Mouse (Mus musculus) T-helper 2 cell (primary cell): ENCODE data around the gene Cfap298.

Experiments
- in situ Hi-C: fragments of 300-600 bp; cut with MboI, MseI; formaldehyde crosslinking; loops from one replicate; pipeline ENCODE4 v1.15.1; 2025; ENCODE audit warnings: high pct_unique_total_duplicates

Gene Cfap298

DNA sequence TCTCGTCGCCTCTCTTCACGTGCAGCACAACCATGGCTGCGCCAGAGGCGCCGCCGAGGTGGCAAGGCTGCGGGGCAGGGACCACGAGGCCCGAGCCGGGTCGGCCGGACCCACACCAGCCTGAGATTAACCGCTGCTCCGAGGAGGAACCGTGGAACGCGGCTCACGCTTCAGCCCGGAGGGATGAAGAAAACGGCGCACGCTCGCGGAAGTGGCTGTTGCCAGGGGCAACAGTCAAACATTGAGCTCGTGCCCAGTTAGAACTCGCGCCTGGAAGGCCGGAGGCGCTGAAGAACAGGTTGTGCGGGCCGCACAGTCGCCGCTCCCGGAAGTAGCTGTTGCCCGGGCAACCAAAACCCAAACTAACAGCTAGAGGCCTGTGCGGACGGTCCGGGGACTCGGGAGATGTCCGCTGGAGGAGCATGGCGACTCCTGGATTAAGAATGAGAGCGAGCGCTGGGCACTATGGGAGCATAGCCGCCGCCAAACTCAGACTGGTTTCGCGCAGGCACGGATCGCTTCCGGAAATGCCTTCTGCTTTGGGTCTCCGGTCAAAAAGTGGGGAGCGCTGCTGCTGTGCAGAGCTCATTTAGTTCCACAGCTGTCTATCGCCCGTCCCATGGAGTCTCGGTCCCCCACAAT lies at the start of gene Cfap298:
TSS of gene Cfap298 (minus strand) at position 428 of the 642 bp plus-strand sequence.
- in situ Hi-C loops = no loop called here

DNA sequence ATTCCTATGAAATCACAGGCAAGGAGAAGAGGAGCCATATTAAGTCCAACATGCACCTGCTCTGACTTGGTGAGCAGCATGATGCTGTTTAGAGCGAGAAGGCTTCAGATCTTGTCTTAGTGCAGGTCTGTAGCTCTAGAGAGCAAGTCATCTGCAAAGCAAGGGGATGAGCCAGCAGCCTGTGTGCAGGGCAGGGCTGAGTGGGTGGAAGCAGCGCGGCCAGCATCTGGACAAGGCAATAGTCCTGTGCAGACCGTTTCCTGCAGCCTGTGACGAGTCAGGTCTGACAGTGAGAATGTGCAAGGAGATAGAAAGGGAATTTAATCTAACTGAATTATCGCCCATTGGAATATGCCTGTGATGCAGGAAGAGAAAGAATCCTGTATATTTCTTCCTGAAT lies 36.1 kb upstream of the Cfap298 start:
- in situ Hi-C loops = no loop called here

DNA sequence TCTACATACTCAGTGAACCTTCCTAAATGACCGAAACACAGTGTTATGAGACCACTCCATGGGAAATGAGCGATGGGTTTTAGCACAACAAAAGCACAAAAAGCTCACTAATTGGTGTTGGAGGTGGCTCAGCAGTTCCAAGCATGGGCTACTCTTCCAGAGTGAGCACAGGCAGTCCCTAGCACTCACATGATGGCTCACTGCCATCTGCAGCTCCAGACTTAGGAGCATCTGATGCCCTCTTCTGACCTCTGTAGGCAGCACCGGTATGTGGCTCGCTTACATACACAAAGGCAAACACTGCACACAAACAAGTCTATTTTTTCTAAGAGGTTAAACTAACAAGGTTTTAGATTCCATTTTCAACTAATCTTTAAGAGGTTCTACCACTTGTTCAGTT lies 31.3 kb upstream of the Cfap298 start:
- in situ Hi-C loops = no loop called here

DNA sequence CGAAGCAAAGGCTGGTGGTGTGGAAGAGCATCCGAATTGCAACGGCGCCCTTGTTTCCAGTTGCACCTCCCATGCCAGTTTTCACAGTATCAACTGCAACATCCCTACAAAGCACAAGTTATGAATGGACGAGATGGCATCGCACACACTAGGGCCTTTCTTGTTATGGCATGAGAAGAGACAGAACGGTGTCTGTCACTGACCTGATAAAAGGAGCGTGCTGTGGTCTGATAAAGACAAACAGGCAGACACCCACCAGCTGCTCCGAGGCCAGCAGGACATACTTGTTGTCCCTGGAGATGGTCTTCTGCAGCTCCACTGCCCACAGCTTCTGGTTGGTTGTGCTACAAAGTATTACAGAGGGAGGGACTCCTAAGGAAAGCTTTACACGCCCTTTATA lies 29.4 kb upstream of the Cfap298 start:
- in situ Hi-C loops = no loop called here

DNA sequence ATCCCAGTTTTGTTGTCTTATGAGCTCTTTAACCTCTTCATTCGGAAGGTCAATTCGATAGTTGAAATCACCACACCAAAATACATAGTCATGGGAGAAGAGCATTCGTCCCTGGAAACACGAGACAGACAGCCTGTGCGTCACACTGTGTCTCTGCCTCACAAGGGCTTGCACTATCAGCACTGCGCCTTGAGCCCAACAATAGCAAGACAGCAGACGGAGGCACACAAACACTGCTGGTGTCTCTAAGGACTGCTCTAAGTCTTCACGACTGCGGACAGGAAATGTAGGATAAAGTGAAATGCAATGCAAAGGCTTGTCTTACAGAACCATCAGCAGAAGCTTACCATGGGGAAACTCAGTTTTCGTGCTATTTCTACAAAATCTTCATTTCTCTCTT lies 29.0 kb upstream of the Cfap298 start:
- in situ Hi-C loops = no loop called here

DNA sequence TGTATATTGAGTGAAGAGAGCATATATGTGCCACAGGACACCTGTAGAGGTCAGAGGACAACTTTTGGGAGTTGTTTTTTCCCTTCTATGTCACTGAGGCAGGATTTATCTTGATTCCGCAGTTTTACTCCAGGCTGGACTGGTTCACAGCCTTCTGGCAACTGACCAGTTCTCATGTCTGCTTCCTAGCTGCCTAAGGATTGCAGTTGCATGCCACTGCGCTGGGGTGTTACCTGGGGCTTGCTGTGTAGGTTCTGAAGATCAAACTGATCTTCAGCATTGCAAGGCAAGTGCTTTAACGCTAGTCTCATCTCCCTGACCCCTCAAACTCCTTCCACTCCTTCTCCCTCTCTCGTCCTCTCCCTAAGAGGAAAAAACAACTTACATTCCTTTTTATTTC lies 28.3 kb upstream of the Cfap298 start:
- in situ Hi-C loops = no loop called here

DNA sequence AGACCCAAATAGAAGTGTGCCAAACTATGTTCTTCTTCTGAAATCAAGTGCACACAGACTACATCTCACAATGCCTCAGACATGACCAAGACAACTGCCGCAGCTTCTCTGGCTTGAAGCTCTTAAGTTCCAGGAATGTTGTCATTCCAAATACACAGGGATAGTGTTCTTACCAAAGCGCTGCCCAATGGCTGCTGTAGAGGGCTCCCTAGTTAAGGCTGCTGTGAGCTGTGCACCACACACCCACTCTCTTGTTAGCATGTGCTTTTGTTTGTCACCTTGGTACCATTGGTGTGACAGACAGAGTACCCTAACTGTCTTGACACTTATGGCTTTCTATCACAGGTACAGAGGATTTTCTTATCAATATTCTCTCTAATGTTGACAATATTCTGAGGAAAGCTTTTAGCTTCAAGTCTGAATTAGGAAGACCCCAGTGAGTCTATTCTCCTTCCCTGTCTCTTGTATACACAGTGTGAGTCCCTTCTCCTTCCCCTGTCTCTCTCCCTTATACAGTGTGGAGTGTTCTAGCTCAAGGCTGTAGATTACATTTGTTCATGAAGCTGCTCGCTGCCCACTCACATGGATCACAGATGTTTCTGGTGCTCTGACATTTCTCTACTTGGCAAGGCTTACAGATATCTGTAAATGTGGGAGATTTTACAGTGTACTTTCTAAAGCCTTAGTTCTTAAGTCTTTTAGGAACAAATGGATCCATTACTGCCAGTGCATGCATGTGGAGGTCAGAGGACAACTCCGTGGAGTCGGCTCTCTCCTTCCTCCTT lies 23.6 kb upstream of the Cfap298 start:
- in situ Hi-C loops = no loop called here

DNA sequence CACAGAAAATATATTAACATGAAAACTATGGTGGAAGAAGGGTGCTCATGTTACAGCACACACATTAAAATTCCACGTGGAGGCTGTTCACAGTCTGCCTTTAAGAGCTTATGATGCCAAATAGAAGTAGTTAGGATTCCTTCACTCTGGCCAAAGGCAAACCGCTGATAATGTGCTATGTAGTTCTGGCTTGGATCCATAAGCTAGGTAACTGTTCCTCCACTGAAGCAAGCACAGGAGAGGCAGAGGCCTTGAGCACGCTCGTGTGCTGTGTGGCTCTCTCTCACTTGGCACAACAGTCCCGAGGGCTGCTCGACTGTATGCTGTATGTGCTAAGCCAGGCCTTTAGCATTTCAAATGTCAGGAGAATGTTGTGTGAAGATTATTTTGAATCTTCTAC lies 20.6 kb upstream of the Cfap298 start:
- in situ Hi-C loops = no loop called here

DNA sequence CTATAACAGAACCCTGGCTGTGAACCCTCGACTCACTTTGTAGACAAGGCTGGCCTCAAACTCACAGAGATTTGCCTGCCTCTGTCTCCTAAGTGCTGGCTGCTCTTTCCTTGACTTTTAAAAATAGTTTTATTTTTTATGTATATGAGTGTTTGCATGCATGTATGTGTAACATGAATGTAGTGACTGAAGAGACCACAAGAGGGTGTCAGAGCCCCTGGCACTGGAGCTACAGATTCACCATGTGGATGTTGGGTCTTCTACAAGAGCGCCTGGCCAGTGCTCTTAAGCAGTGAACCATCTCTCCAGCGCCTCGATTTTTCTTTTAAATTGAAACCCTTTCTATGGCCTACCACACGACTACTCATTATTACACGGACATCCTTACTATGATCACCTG lies 18.9 kb upstream of the Cfap298 start:
- in situ Hi-C loops = no loop called here

DNA sequence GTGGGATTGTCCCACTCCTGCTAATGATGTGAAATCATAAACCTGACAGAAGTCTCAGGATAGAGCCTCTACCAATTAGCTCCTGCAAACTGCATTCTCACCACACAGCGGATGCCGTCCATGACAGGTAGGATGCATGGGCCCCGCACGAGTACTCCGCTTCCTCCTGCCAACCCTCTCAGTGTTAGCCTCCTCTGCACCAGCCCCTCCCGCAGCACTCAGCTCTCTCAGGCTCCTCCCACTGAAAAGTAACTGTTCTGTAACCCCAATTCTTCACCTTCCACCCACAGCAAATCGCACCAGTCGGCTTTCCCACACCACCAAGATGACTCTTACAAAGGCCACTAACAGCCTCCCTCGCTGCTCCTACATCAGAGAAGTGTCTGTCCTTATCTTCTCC lies 18.2 kb upstream of the Cfap298 start:
- in situ Hi-C loops = no loop called here

DNA sequence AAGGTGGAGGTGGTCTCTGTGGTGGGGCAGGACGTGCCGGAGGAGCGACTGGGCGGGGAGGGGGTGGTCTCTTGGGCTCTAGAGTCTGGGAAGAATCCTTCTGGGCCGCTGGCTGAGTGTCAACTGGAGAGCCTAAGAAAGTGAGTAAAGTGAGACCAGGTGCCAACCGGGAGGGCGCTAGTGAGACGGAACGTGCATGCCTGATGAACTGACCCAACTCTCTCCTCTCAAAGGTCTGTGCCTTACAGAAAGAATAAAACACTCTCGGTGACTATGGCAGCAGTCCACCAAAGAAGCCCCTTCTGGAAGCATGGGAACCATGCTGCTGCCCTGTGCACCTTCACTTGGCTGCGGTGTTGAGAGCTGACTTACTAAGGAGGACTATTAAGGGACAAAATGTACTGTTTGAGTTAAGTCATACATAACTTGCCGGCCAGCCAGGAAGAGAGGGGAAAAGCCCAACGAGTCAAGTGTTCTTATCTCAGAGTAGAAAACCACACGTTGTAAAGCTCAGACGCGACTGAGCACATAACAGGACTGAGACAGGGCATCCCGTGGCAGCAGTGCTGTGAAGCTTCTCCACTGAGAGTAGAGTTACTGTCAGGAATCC lies 15.5 kb upstream of the Cfap298 start:
- in situ Hi-C loops = no loop called here

DNA sequence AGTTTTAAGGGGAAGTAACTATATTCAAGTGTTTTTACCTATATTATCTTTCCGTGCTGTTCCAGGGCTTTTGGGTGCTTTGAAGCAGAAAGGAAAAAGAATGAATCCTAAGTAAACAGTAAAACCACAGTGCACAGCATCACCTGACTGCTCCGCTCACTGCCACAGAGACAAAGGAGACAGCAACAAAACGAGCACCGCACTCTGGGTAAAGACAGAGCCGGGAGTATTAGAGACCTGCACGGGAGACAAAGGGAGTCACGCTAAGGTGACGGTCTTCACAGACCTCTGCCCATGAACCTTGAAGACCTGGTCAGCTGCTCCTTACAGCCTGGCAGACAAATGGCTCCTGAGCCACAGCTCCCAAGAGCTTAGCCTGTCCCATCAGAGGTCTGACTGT lies 12.1 kb upstream of the Cfap298 start:
- in situ Hi-C loops = loop anchor here (5.0 kb wide), 1 partner anchor 130 kb away; no protein-coding TSS in a partner anchor

DNA sequence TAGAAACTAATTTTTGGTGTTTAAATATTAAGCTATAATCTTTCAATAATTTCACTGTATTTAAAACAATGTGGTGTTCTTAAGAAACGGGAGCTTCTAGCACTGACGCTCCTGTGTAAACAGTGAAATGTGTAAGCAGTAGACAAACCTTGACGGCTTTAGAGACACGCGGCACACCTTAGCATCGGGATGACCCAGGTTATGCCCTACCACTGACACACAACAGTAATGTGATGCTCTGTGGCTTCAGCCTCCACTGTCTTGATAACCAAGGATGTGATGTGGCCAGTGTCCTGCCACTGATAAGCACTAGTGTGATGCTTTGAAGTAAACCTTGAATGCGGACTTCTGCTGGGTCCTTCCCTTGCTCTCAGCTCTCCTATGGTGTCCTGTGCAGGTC lies 6.3 kb upstream of the Cfap298 start:
- in situ Hi-C loops = no loop called here

DNA sequence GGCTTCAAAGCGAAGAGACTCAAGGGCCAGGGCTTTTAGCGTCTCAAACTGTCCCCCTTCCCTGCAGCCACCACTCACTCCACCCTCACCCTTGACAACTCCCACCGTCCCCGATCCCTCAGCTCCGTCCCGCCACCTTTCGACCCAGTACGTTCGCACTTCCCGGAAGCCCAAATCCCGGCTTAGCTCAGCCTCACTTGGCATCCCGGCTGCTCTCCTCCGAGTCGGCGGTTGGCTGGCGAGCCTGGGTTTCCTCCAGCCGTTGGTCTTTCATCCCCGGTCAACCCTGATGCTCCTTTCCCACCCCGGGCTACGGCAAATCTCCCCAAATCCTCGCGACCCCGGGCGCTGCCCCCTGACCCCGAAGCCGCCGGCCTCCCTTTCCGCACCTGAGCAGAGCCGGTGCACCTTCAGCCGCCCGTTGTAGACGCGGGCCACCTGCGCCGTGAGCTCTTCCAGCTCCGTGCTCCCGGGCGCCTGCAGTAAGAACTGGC lies 674 bp downstream of the Cfap298 start:
- in situ Hi-C loops = no loop called here

DNA sequence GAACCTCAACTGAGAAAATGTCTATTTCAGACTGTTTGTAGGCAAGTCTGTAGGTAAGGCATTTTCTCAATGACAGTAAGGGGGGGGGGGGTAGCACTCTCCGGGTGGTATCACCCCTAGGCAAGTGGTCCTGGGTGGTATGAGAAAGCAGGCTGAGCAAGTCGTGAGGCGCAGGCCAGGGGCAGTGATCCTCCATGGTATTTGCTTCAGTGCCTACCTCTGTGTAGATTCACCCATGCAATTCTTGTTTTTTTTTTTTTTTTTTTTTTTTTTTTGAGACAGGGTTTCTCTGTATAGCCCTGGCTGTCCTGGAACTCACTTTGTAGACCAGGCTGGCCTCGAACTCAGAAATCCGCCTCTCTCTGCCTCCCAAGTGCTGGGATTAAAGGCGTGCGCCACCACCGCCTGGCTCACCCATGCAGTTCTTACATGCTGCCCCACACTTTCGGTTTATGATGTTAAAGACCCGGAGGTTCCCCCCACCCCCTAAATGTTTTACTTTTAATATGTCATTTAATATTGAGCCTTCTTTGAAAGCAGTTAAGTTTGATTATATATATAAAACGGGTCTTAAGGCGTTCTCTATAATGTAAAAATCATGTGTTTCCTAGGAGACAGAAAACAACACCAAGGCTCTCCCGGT lies 1.3 kb downstream of the Cfap298 start:
- in situ Hi-C loops = no loop called here

DNA sequence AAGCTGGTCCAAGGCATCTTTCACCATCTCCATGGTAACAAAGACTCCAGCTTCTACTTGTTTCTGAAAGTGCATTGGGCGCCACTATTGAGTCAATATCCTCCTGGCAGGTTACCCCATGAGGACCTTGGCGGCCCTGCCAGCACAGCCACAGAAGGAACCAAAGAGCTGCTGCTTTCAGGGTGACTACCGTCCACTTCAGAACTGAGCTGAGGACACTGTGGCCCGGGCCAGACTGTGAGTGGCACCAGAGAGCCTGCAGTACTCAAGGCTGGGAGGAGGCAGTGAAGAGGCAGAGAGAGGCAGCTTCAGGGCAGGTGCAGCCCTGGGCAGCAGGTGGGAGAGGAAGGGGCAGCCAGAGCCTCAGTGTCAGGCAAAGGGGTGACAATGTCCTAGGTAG lies 7.5 kb downstream of the Cfap298 start:
- in situ Hi-C loops = loop anchor here (10.0 kb wide), 1 partner anchor 553 kb away; no protein-coding TSS in a partner anchor

DNA sequence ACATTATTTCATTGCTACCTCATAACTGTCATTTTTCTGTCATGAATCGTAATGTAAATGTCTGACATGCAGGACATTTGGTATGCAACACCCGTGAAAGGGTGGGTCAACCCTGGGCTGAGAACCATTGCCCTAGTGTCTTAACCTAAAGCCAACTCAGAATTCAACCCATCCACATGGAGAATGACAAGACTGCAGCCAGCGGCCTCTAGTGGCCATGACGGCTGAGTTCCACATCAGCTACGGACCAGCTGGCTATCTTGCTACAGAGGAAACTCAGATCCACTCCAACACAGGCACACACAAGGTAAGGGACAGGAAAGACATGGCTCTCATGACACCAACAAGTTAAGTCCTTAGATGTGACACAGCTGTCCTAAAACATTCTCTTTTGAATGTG lies 9.5 kb downstream of the Cfap298 start:
- in situ Hi-C loops = loop anchor here (10.0 kb wide), 1 partner anchor 551 kb away; no protein-coding TSS in a partner anchor

DNA sequence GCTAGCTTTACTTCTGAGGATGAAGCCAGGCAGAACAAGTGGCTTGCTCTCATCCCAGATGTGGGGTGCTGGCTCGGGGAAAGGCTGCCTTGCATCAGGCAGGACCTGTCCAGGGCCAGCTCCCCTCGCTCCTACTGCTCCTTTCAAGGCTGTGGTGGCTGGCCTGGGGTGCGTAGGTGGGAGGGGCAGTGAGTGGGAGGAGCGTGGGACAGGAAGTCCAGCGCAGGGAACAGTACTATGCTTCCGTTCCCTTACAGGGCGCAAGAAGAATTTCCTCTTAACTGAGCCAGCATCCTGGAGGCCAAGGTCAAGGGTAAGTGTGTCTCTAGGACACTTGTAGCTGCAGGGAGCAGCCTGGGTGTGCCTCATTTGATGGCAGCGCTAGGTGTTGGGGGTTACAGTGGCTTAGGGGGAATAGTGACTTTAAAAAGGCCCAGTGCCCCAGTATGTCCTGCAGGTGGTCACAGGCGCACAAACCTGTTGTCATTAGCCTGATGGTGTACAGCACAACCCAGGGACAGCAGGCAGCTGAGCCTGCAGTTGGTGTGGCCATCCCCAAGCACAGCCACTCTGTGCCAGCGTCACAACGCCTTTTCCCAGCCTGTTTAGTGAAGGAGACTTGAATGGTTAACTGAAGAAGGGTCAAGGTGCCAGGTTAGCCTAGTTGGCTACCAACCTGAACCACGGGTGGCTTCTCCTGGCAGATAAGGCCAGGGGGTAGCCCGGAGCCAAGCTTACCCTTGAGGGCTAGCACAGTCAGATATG lies 10.1 kb downstream of the Cfap298 start:
- in situ Hi-C loops = loop anchor here (10.0 kb wide), 1 partner anchor 550 kb away; no protein-coding TSS in a partner anchor

DNA sequence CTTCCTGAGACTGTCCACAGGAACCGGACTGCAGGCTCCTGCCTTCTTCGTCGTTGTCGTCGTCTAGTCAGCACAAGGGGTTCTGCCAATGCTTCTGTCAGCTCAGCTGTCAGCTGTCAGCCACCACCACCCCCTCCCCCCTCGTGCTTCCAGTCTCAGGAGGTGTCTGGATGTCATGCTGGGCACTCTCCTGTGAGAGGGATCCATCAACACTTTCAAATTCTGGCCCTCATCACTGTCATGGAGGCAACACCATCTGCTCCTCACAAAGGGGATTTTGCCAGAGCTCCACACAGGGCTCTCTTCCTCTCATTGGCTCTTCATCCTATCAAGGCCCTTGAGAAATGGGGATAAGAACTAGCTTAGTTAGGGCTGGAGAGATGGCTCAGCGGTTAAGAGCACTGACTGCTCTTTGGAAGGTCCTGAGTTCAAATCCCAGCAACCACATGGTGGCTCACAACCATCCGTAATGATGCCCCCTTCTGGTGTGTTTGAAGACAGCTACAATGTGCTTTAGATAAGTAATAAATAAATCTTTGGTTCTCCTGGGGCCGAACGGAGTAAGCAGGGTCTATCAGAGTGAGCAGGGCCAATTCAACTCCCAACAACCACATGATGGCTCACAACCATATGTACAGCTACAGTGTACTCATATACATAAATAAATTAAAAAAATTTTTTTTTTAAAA lies 13.3 kb downstream of the Cfap298 start:
- in situ Hi-C loops = loop anchor here (10.0 kb wide), 1 partner anchor 547 kb away; no protein-coding TSS in a partner anchor

DNA sequence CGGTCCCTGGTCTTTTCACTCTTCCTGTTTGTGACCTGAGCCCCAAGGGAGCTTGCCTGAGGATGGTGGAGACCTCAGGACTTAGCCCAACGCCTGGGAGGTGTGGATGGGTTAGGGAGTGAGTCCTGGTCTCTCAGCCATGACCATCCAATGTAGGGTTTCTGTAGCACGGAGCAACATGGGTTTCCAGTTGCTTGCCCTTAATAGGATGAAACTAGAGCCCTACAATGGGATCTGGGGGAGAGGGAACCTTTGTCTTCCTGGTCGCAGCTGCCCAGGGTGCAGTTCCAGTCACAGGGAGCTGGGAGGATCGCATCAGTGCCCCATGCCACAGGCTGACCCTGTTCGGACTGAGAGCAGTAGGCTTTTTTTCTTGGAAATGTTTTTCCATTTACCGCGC lies 17.8 kb downstream of the Cfap298 start:
- in situ Hi-C loops = no loop called here

DNA sequence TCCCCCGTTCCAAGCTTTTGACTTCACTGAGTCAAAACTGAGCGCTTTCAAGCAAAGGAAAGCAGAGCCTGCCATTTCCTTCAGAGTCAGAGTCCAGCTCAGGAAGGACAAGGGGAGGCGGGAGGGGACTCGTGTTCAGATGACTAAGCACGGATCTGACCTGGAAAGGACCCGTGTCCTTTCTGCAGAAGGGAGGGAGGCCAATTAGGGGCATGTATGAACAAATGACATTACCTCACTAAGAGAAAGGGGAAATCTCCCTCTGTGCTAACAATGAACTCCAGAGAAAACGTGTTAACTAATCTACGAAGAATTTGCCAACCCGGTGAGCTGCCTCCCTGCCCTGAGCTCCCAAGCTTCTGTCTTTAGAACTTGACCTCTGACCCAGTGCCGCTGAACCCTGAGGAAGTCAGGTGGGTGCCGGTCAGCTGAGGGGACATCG lies 18.9 kb downstream of the Cfap298 start:
- in situ Hi-C loops = no loop called here
